Mouse (Mus musculus): Measurements from ENCODE around the gene Prss36.

- TF ChIP-seq CTCF (IDR thresholded peaks at IDR 0.05; ENCODE audit: low read depth) (no peak), EP300 (IDR thresholded peaks at IDR 0.05; ENCODE audit: low read depth) (no peak)
Measured at GRCm38 (mm10) chr7:127922451-127923275, 23.9 kb downstream of the Prss36 start.
